Mouse (Mus musculus): ENCODE measurements at regions not wholly inside any gene's neighbourhood (a gene's known extent, or its start where the extent isn't known, plus 50 kb on each side); places are given as distances from the start of the nearest gene placed in this dataset.

GRCm38 (mm10) chr4:62755237-62755900 lies 195.7 kb downstream of the Rgs3 start:
- Histone ChIP-seq H3K27ac (ENCODE audit: low read length) (peak overlapping the region; percentile 58), H3K4me3 (replicated peaks; ENCODE audit: low read length) (no peak overlapping the region), H3K9me3 (replicated peaks; ENCODE audit: control insufficient read depth, low read length) (no peaks in the 10 kb centered on the region), H3K36me3 (ENCODE audit: control insufficient read depth, insufficient read depth, low read length) (no peaks in the 10 kb centered on the region), H3K4me2 (ENCODE audit: low read depth, low read length) (no peak overlapping the region), H3K9ac (ENCODE audit: low read length) (no peak overlapping the region), H3K4me1 (ENCODE audit: control insufficient read depth, insufficient read depth, low read length) (peaks cover 36% of the 10 kb centered on the region), H3K27me3 (ENCODE audit: control insufficient read depth, insufficient read depth, low read length) (no peaks in the 10 kb centered on the region)
- ATAC-seq (ENCODE audit: insufficient read depth, low FRiP score), result peak; percentile 91
- 37% methylated on average over 5 of the region's 5 CpGs for WGBS

- Histone ChIP-seq H3K4me3 (replicated peaks; ENCODE audit: low read length) (no peak overlapping the region), H3K4me1 (ENCODE audit: control insufficient read depth, insufficient read depth, low read length) (peaks cover 48% of the 10 kb centered on the region), H3K9ac (ENCODE audit: low read length) (no peak overlapping the region), H3K27me3 (ENCODE audit: control insufficient read depth, insufficient read depth, low read length) (no peaks in the 10 kb centered on the region), H3K9me3 (replicated peaks; ENCODE audit: control insufficient read depth, low read length) (no peaks in the 10 kb centered on the region), H3K4me2 (ENCODE audit: low read depth, low read length) (no peak overlapping the region), H3K27ac (ENCODE audit: low read length) (peak overlapping the region; percentile 58), H3K36me3 (ENCODE audit: control insufficient read depth, insufficient read depth, low read length) (no peaks in the 10 kb centered on the region)
- ATAC-seq (ENCODE audit: insufficient read depth, low FRiP score), result no peak
- 22% methylated on average over 10 of the region's 10 CpGs for WGBS
Measured at GRCm38 (mm10) chr4:62756721-62757206, 197.1 kb downstream of the Rgs3 start.

GRCm38 (mm10) chr4:62760748-62761604 lies 201.3 kb downstream of the Rgs3 start:
- no peak for ATAC-seq (ENCODE audit: insufficient read depth, low FRiP score)
- peak overlapping the region; percentile 75 for H3K27ac ChIP-seq (ENCODE audit: low read length)
- H3K9ac ChIP-seq (ENCODE audit: low read length), result peak overlapping the region; percentile 25
- no peaks in the 10 kb centered on the region for H3K9me3 ChIP-seq (replicated peaks; ENCODE audit: control insufficient read depth, low read length)
- H3K36me3 ChIP-seq (ENCODE audit: control insufficient read depth, insufficient read depth, low read length), result no peaks in the 10 kb centered on the region
- no peak overlapping the region for H3K4me3 ChIP-seq (replicated peaks; ENCODE audit: low read length)
- WGBS, result 41% methylated on average over 11 of the region's 11 CpGs
- no peak overlapping the region for H3K4me2 ChIP-seq (ENCODE audit: low read depth, low read length)
- no peaks in the 10 kb centered on the region for H3K27me3 ChIP-seq (ENCODE audit: control insufficient read depth, insufficient read depth, low read length)
- H3K4me1 ChIP-seq (ENCODE audit: control insufficient read depth, insufficient read depth, low read length), result peaks cover 35% of the 10 kb centered on the region

- peak; percentile 34; the same call in 1 of the 2 replicates for ATAC-seq (ENCODE audit: insufficient read depth, low FRiP score)
- WGBS, result 0% methylated on average over 1 of the region's 1 CpGs
- Histone ChIP-seq H3K27ac (ENCODE audit: low read length) (peak overlapping the region; percentile 75), H3K4me2 (ENCODE audit: low read depth, low read length) (no peak overlapping the region), H3K27me3 (ENCODE audit: control insufficient read depth, insufficient read depth, low read length) (no peaks in the 10 kb centered on the region), H3K4me1 (ENCODE audit: control insufficient read depth, insufficient read depth, low read length) (peaks cover 28% of the 10 kb centered on the region), H3K9me3 (replicated peaks; ENCODE audit: control insufficient read depth, low read length) (no peaks in the 10 kb centered on the region), H3K4me3 (replicated peaks; ENCODE audit: low read length) (no peak overlapping the region), H3K36me3 (ENCODE audit: control insufficient read depth, insufficient read depth, low read length) (no peaks in the 10 kb centered on the region), H3K9ac (ENCODE audit: low read length) (peak overlapping the region; percentile 25; the same call in 1 of the 2 replicates)
Measured at GRCm38 (mm10) chr4:62761672-62762071, 202.0 kb downstream of the Rgs3 start.

- WGBS, result 9% methylated on average over 5 of the region's 5 CpGs
- no peaks in the 10 kb centered on the region for H3K36me3 ChIP-seq (ENCODE audit: control insufficient read depth, insufficient read depth, low read length)
- H3K9me3 ChIP-seq (replicated peaks; ENCODE audit: control insufficient read depth, low read length), result no peaks in the 10 kb centered on the region
- no peak overlapping the region for H3K4me3 ChIP-seq (replicated peaks; ENCODE audit: low read length)
- H3K27ac ChIP-seq (ENCODE audit: low read length), result no peak overlapping the region
- no peak overlapping the region for H3K9ac ChIP-seq (ENCODE audit: low read length)
- ATAC-seq (ENCODE audit: insufficient read depth, low FRiP score), result peak; percentile 84
- no peak overlapping the region for H3K4me2 ChIP-seq (ENCODE audit: low read depth, low read length)
- H3K27me3 ChIP-seq (ENCODE audit: control insufficient read depth, insufficient read depth, low read length), result no peaks in the 10 kb centered on the region
- H3K4me1 ChIP-seq (ENCODE audit: control insufficient read depth, insufficient read depth, low read length), result peaks cover 13% of the 10 kb centered on the region
Measured at GRCm38 (mm10) chr4:62763990-62764389, 201.4 kb upstream of the Zfp618 start.

- no peak overlapping the region for H3K4me2 ChIP-seq (ENCODE audit: low read depth, low read length)
- H3K36me3 ChIP-seq (ENCODE audit: control insufficient read depth, insufficient read depth, low read length), result no peaks in the 10 kb centered on the region
- ATAC-seq (ENCODE audit: insufficient read depth, low FRiP score), result no peak
- WGBS, result 46% methylated on average over 10 of the region's 10 CpGs
- no peak overlapping the region for H3K27ac ChIP-seq (ENCODE audit: low read length)
- no peaks in the 10 kb centered on the region for H3K27me3 ChIP-seq (ENCODE audit: control insufficient read depth, insufficient read depth, low read length)
- no peak overlapping the region for H3K9ac ChIP-seq (ENCODE audit: low read length)
- no peak overlapping the region for H3K4me3 ChIP-seq (replicated peaks; ENCODE audit: low read length)
- no peaks in the 10 kb centered on the region for H3K4me1 ChIP-seq (ENCODE audit: control insufficient read depth, insufficient read depth, low read length)
- H3K9me3 ChIP-seq (replicated peaks; ENCODE audit: control insufficient read depth, low read length), result no peaks in the 10 kb centered on the region
Measured at GRCm38 (mm10) chr4:62769469-62770234, 195.7 kb upstream of the Zfp618 start.

- Histone ChIP-seq H3K27ac (ENCODE audit: low read length) (no peak overlapping the region), H3K36me3 (ENCODE audit: control insufficient read depth, insufficient read depth, low read length) (no peaks in the 10 kb centered on the region), H3K4me3 (replicated peaks; ENCODE audit: low read length) (no peak overlapping the region), H3K4me2 (ENCODE audit: low read depth, low read length) (no peak overlapping the region), H3K4me1 (ENCODE audit: control insufficient read depth, insufficient read depth, low read length) (no peaks in the 10 kb centered on the region), H3K27me3 (ENCODE audit: control insufficient read depth, insufficient read depth, low read length) (no peaks in the 10 kb centered on the region), H3K9me3 (replicated peaks; ENCODE audit: control insufficient read depth, low read length) (no peaks in the 10 kb centered on the region), H3K9ac (ENCODE audit: low read length) (no peak overlapping the region)
- WGBS, result 83% methylated on average over 10 of the region's 10 CpGs
- no peak for ATAC-seq (ENCODE audit: insufficient read depth, low FRiP score)
Measured at GRCm38 (mm10) chr4:62775005-62775609, 190.3 kb upstream of the Zfp618 start.

GRCm38 (mm10) chr4:62776881-62777280 lies 188.5 kb upstream of the Zfp618 start:
- no peak overlapping the region for H3K27ac ChIP-seq (ENCODE audit: low read length)
- H3K4me2 ChIP-seq (ENCODE audit: low read depth, low read length), result no peak overlapping the region
- no peak for ATAC-seq (ENCODE audit: insufficient read depth, low FRiP score)
- 83% methylated on average over 9 of the region's 9 CpGs for WGBS
- 0 out of 2 replicates have a peak, but pooled peaks cover 5% of the 10 kb centered on the region for H3K27me3 ChIP-seq (ENCODE audit: control insufficient read depth, insufficient read depth, low read length)
- no peak overlapping the region for H3K4me3 ChIP-seq (replicated peaks; ENCODE audit: low read length)
- H3K9me3 ChIP-seq (replicated peaks; ENCODE audit: control insufficient read depth, low read length), result no peaks in the 10 kb centered on the region
- peaks cover 5% of the 10 kb centered on the region; the same call in 1 of the 2 replicates for H3K4me1 ChIP-seq (ENCODE audit: control insufficient read depth, insufficient read depth, low read length)
- H3K9ac ChIP-seq (ENCODE audit: low read length), result no peak overlapping the region
- H3K36me3 ChIP-seq (ENCODE audit: control insufficient read depth, insufficient read depth, low read length), result no peaks in the 10 kb centered on the region
